Mouse (Mus musculus) testis, adult 2 months (tissue): ENCODE measurements at regions not wholly inside any gene's neighbourhood (a gene's known extent, or its start where the extent isn't known, plus 50 kb on each side); places are given as distances from the start of the nearest gene placed in this dataset.

ENCODE experiments used
- CTCF ChIP-seq: fragments of 200-500 bp; IDR thresholded peaks from 2 replicates; pipeline ENCODE4 v1.5.1; 2012; ENCODE audit warnings: low read depth, mild to moderate bottlenecking, inconsistent platforms, low read length, moderate library complexity; ENCODE audit not compliant: control insufficient read depth, insufficient read depth, insufficient replicate concordance
- POLR2A ChIP-seq: fragments of 200-500 bp; IDR thresholded peaks from 2 replicates; pipeline ENCODE4 v1.6.1; 2012; ENCODE audit warnings: low read depth, mild to moderate bottlenecking, inconsistent platforms, low read length, moderate library complexity; ENCODE audit not compliant: control insufficient read depth

- TF ChIP-seq CTCF (no peak), POLR2A (no peak)
These were observed 232.3 kb upstream of the Gm5148 start for GRCm38 (mm10) chr3:37956543-37956942.
